Mouse (Mus musculus) yolk sac, embryonic 10.5 days (tissue): ENCODE measurements around the gene Slc44a3.

Experiments
- DNase-seq: peaks from one replicate; pipeline ENCODE4 v3.0.0-alpha.2; 2017; ENCODE audit warnings: low spot score

Gene Slc44a3

GRCm38 (mm10) chr3:121426621-121427519 lies 105.3 kb downstream of the Slc44a3 start:
- peak; percentile 83 for DNase-seq

GRCm38 (mm10) chr3:121425861-121426620 lies 106.2 kb downstream of the Slc44a3 start, which contains the start of gene Cnn3:
Cnn3 (plus strand) TSS chr3:121426497.
- DNase-seq: peak; percentile 96

- no peak for DNase-seq
Measured at GRCm38 (mm10) chr3:121422405-121422804, 109.8 kb downstream of the Slc44a3 start.

- peak; percentile 24 for DNase-seq
Measured at GRCm38 (mm10) chr3:121418850-121419435, 113.3 kb downstream of the Slc44a3 start.

GRCm38 (mm10) chr3:121418251-121418601 lies 114.0 kb downstream of the Slc44a3 start:
- DNase-seq: no peak

GRCm38 (mm10) chr3:121417379-121418250 lies 114.6 kb downstream of the Slc44a3 start:
- no peak for DNase-seq

GRCm38 (mm10) chr3:121416171-121417154 lies 115.7 kb downstream of the Slc44a3 start:
- DNase-seq: no peak

GRCm38 (mm10) chr3:121411450-121411849 lies 120.8 kb downstream of the Slc44a3 start:
- peak; percentile 20 for DNase-seq
